ENCODE assay signal across 18 mouse cellular contexts in the genomic region with DNA sequence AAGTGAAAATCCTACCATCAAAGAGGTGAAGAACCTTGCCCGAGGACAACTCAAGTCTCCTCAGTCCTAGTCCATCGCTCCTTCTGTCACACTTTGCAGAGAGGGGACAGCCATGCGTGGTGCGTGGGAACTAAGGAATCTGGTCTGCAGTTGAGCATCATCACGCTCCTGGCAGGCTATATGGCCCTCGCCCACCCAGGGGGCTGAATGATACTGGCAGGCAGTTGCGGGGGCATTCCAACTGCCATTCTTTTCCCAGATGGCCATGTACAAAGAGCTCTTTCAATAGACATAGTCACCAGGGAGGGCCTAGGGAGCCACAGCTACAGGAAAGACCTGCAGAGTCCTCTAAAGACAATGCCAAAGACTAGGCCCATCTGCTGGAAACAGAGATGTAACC. TPM values are rescaled to one million over a fixed set of nuclear protein-coding genes. Genes with fewer than 3 reads are reported as not detected.
DNase-seq lines count a peak whose midpoint lies in the region; TF ChIP-seq lines count a peak whose summit lies in the region.
"Had no signal": no experiment of that assay in that cellular context is flagged by ENCODE, and none has a peak within 500 bp of the region (broad histone marks: within the 10 kb centered on the region; RNA-seq: fewer than 3 reads in every experiment).

No protein-coding gene starts in this region.

- no peak overlapping the region for H3K4me3 ChIP-seq in gastrocnemius, adult 2 months
- H3K4me3 ChIP-seq in layer of hippocampus, adult 2 months, result no peak overlapping the region
- H3K4me3 ChIP-seq: embryonic facial prominence, embryonic 15.5 days; erythroblast, embryonic 14.5 days; forebrain, embryonic 10.5 days; forebrain, embryonic 15.5 days; hindbrain, embryonic 15.5 days had no signal

- no peak for DNase-seq in gastrocnemius, adult 2 months
- no peak for DNase-seq in gastrocnemius, postnatal 10 days
- peak; percentile 28 for DNase-seq in left cerebral cortex, postnatal 4 days
- DNase-seq in left cerebral cortex, postnatal 10 days (ENCODE audit: extremely low spot score in 1 of 2, low spot score in 2 of 2), result no peak
- peak in 1 of 2 experiments; percentile 27 for DNase-seq in layer of hippocampus, adult 2 months (ENCODE audit: low spot score in 2 of 2)
- no peak for DNase-seq in embryo, embryonic 10.5 days (ENCODE audit: low spot score)
- DNase-seq: adrenal gland, adult 2 months; adrenal gland, postnatal 25 days; gastrocnemius, postnatal 14 days; heart, postnatal 36 days had no signal

- 0 out of 2 replicates have a peak overlapping the region, but pooled peaks have one; percentile 24 for H3K27ac ChIP-seq in gastrocnemius, adult 2 months
- H3K27ac ChIP-seq in layer of hippocampus, adult 2 months, result peak overlapping the region; percentile 21; the same call in 1 of the 2 replicates
- H3K27ac ChIP-seq: embryonic facial prominence, embryonic 15.5 days; forebrain, embryonic 10.5 days; forebrain, embryonic 15.5 days; heart, embryonic 13.5 days; hindbrain, embryonic 15.5 days had no signal

- intact Hi-C loops in gastrocnemius, adult 2 months (cut with DNase I), result no loop called here
- intact Hi-C loops in left cerebral cortex, postnatal 4 days (cut with DNase I), result no loop called here
- intact Hi-C loops in left cerebral cortex, postnatal 10 days (cut with DNase I), result no loop called here

- no peak for TF ChIP-seq CTCF in gastrocnemius, adult 2 months (IDR thresholded peaks at IDR 0.05)
- TF ChIP-seq CTCF in layer of hippocampus, adult 2 months (conservative IDR thresholded peaks at IDR 0.05), result no peak

RNA-seq across cellular contexts. Expression of a gene that starts 24.0 kb away (rescaled TPM):
- total RNA-seq in gastrocnemius, adult 2 months (2021), result under 1 TPM in 1 of 2 experiments, not detected in 1; 0.11 TPM
- total RNA-seq in gastrocnemius, postnatal 10 days (2021), result under 1 TPM in 1 of 2 experiments, not detected in 1; 0.19 TPM
- total RNA-seq in left cerebral cortex, postnatal 4 days (2021), result under 1 TPM in 1 of 2 experiments, not detected in 1; 0.54 TPM
- not detected for total RNA-seq in left cerebral cortex, postnatal 10 days (2021)
- not detected for total RNA-seq in layer of hippocampus, adult 2 months (2021)
- total RNA-seq: adrenal gland, adult 2 months; adrenal gland, postnatal 25 days; CH12.LX; heart, adult 8-10 months; heart, postnatal 36 days had no signal

RNA-seq across cellular contexts. Expression of a gene that starts 57.9 kb away (rescaled TPM):
- total RNA-seq in gastrocnemius, adult 2 months (2021), result 1 to 10 TPM in 1 of 2 experiments, under 1 TPM in 1; 0.73 to 1.2 TPM
- total RNA-seq in gastrocnemius, postnatal 10 days (2021), result 1 to 10 TPM; 2.9 to 5.0 TPM
- total RNA-seq in left cerebral cortex, postnatal 4 days (2021), result 10 to 100 TPM; 21.6 to 21.8 TPM
- total RNA-seq in left cerebral cortex, postnatal 10 days (2021), result 10 to 100 TPM; 54.9 to 58.4 TPM
- total RNA-seq in layer of hippocampus, adult 2 months (2021), result 10 to 100 TPM; 89.7 to 94.9 TPM
- total RNA-seq: CH12.LX had no signal
